Mouse (Mus musculus): Measurements from ENCODE around the gene Cobl.

Gene Cobl

DNA sequence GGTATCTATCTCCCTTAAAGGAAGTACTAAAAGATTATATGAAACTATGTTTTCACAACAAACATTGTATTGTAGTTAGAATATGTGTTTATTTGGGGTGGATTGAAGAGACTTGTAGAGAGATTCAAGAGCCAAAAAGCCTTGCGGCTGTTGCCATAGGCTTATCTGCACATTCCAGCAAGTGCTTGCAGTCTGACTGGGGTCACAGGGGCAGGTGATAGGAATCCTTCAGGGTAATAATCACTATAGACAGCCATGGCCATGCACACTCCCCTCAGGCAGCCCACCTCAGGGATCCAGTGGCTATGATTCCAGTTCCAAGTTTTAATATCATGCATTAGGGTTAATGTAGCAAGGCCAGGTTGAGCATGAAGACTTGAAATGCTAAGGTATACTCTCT, 249.2 kb downstream of the Cobl start:
- DNase-seq (ENCODE audit: low read depth, low spot score): no peak
- H3K36me3 ChIP-seq (ENCODE audit: control insufficient read depth, insufficient read depth, low read length, poor library complexity, severe bottlenecking): no peaks in the 10 kb centered on the region

DNA sequence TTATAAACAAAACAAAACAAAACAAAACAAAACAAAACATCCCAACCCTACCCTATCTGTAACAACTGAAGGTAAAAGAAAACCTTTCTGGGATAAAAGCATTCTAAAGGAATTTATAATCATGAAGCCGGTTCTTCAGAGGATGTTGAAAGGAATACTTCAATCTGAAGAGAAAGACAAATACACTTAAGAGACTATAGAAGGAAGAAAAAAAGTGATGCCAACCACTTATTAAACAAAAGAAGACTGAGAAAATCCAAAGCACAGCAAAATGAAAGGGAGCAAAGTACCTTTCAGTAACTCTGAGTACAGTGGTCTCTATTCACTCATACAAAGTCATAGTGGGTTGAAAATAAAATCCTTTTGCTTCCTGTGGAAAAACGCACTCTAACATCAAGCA, 256.2 kb downstream of the Cobl start:
- DNase-seq (ENCODE audit: low read depth, low spot score): no peak
- no peaks in the 10 kb centered on the region for H3K27me3 ChIP-seq (ENCODE audit: control insufficient read depth, insufficient read depth, low read length, poor library complexity, severe bottlenecking)
- no peaks in the 10 kb centered on the region for H3K36me3 ChIP-seq (ENCODE audit: control insufficient read depth, insufficient read depth, low read length, poor library complexity, severe bottlenecking)

More for the DNA sequence above, 249.2 kb downstream of the Cobl start:
- no peaks in the 10 kb centered on the region for H3K27me3 ChIP-seq (ENCODE audit: control insufficient read depth, insufficient read depth, low read length, poor library complexity, severe bottlenecking)

DNA sequence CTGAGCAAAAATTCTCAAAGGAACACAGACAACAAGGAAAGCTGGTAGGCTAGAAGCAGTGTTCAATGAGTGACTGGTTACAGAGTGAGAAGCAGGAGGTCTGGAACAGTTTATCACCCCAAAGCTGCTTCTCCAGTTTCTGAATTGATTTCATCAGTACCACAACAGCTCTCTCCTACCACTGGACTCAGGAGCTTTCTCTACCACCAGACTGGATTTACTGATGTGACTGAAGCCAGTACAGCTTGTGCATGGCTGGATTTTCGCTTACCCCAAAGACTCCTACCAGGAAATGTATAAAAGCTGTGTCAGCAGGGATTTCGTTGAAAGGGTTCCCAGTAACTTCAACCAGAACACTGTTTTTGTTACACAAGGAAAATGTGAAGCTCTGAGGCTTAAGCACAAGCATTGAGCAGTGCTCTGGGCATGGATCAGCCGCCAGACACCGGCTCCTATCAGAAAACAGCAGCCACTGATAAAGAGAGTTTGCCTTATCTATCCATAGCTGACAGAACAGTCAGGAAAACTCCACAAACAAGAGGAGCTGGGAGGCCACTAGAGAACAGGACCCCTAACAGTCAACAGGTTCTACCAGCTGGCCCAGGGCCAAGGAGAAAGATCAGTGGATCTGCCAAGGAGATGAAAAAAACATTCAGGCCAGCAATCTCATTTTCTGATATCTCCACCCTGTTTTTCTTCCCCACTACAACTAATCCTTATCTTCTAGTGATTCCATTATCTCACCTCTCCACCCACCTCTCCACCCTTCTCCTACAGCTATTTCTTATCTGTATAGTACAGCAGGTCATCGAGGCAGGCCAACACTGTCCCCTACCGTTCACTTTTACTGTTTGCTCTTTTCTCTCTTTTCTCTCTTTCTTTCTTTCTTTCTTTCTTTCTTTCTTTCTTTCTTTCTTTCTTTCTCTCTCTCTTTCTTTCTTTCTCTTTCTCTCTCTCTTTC, 259.3 kb downstream of the Cobl start:
- Histone ChIP-seq H3K27me3 (ENCODE audit: control insufficient read depth, insufficient read depth, low read length, poor library complexity, severe bottlenecking) (no peaks in the 10 kb centered on the region), H3K36me3 (ENCODE audit: control insufficient read depth, insufficient read depth, low read length, poor library complexity, severe bottlenecking) (no peaks in the 10 kb centered on the region)
- no peak for DNase-seq (ENCODE audit: low read depth, low spot score)

DNA sequence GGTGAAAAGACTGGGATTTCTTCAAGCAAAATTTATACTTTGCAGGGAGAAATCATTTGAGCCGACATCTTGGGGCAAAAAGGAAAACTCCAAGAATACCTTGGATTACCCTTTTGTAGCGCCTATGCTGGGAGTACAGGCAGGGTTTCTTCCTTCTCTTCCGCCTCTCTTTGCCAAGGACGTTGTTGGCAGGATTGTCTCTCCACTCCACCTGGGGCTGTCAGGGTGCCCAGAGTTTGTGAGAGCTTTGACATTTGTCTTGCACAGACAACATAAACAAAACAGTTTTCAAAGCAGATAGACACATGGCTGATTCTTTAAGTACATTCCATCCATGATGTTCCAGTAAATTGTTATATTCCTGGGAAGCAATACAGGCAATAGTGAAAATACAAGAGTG, 265.3 kb downstream of the Cobl start:
- H3K36me3 ChIP-seq (ENCODE audit: control insufficient read depth, insufficient read depth, low read length, poor library complexity, severe bottlenecking): no peaks in the 10 kb centered on the region
- DNase-seq (ENCODE audit: low read depth, low spot score): no peak

DNA sequence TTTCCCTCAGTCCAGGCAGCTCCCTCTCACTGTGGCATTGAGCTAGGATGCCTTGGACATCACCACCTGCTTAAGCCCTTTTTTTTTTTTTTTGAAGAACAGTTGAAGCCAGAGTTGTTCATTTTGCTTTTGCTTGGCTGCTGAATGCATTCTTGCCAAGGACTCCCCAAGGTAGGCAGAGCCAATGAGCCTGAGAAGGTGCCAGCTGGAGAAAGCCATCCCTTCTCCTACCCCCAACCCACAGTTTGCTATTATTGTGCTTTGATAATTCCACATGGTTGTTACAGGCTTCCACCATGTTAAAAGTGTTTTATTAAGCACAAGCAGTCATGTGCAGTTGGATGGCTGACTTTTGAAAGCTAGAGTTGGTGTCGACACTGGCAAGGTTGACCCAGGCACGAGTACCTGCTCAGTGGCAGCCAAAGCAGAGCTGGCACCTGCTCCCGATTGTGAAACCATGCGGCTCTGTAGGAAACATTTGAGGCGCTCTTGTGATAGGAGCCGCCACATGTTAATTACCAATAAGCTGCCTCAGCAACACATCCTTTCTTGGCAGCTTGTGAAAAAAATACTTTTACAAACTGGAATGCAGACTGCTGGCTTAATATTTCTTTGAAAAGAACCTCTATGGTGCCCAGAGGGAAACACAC, 265.9 kb downstream of the Cobl start:
- no peak for DNase-seq (ENCODE audit: low read depth, low spot score)
- no peaks in the 10 kb centered on the region for H3K27me3 ChIP-seq (ENCODE audit: control insufficient read depth, insufficient read depth, low read length, poor library complexity, severe bottlenecking)
- no peaks in the 10 kb centered on the region for H3K36me3 ChIP-seq (ENCODE audit: control insufficient read depth, insufficient read depth, low read length, poor library complexity, severe bottlenecking)

More for the DNA sequence above, 265.3 kb downstream of the Cobl start:
- H3K27me3 ChIP-seq (ENCODE audit: control insufficient read depth, insufficient read depth, low read length, poor library complexity, severe bottlenecking): no peaks in the 10 kb centered on the region

DNA sequence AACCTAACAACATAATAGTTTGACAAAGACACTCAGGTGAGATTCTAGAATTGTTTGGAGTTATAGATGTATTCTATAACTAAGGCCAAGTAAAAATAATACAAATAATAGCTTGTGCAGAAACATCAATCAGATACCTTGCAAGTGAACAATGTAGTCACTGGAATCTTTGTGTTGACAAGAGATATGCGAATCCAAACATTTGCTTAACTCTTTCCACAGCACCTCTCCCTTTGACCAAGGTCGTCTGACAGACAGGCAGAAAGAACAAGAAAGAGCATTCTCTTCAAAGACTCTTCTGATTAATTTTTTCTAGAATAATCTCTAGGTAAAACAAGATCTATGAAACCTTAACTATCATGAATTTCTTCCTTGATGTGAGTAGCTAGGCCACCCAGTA, 266.7 kb downstream of the Cobl start:
- DNase-seq (ENCODE audit: low read depth, low spot score): no peak
- Histone ChIP-seq H3K27me3 (ENCODE audit: control insufficient read depth, insufficient read depth, low read length, poor library complexity, severe bottlenecking) (no peaks in the 10 kb centered on the region), H3K36me3 (ENCODE audit: control insufficient read depth, insufficient read depth, low read length, poor library complexity, severe bottlenecking) (no peaks in the 10 kb centered on the region)

DNA sequence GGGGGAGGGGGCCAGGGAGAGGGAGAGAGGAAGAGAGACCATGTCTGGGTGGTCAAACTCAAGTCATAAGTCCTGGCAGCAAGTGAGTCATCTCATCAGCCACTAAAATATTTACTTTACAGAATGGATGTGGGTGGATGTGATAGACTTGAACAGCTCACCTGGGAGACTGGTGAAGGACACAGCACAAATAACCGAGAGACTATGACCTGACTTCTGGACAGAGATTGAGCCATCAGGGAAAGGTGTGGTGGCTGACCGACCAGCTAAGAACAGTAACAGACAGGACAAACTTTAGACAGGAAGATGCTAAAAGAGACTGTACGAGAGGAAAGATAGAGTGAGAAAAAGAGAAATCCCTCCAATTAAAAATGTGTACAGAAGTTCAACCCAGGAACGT, 267.2 kb downstream of the Cobl start:
- no peak for DNase-seq (ENCODE audit: low read depth, low spot score)
- no peaks in the 10 kb centered on the region for H3K27me3 ChIP-seq (ENCODE audit: control insufficient read depth, insufficient read depth, low read length, poor library complexity, severe bottlenecking)
- no peaks in the 10 kb centered on the region for H3K36me3 ChIP-seq (ENCODE audit: control insufficient read depth, insufficient read depth, low read length, poor library complexity, severe bottlenecking)

DNA sequence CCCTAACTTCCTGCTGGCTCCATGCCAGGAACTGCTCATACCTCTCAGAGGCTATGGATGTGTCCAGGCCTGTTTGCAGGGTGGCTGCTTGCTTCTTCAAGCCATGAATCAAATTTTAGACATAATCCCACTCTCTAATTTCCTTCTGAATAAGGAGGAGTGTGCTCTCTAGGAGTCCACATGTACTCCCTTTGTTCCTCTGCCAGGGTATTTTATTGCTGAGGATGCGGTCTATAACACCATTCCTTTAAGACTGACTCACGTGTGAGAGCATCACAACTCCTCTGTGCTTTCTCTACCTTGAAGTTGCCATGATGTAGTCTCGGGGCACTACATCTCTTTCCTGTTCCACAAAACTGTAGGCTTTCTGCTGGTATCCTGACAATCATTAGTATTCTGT, 269.4 kb downstream of the Cobl start:
- Histone ChIP-seq H3K36me3 (ENCODE audit: control insufficient read depth, insufficient read depth, low read length, poor library complexity, severe bottlenecking) (no peaks in the 10 kb centered on the region), H3K27me3 (ENCODE audit: control insufficient read depth, insufficient read depth, low read length, poor library complexity, severe bottlenecking) (no peaks in the 10 kb centered on the region)
- no peak for DNase-seq (ENCODE audit: low read depth, low spot score)

DNA sequence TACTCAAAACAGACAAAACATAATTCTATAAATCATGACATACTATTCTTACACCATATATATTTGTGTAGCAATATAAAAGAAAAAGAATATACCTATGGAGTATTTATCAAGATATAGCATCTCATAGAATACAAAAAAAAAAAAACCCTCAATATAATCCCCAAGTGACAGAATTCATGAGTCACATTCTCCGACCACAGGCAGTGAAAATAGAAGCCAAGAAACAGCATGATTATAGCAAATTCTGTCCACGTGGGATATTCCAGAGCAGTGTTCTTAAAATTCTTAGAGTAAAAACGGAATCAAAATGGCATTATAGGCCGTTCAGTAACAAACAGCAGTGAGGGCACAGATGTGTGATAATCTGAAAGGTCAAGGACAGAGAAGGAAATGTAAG, 271.4 kb downstream of the Cobl start:
- no peaks in the 10 kb centered on the region for H3K36me3 ChIP-seq (ENCODE audit: control insufficient read depth, insufficient read depth, low read length, poor library complexity, severe bottlenecking)
- no peaks in the 10 kb centered on the region for H3K27me3 ChIP-seq (ENCODE audit: control insufficient read depth, insufficient read depth, low read length, poor library complexity, severe bottlenecking)
- DNase-seq (ENCODE audit: low read depth, low spot score): no peak

DNA sequence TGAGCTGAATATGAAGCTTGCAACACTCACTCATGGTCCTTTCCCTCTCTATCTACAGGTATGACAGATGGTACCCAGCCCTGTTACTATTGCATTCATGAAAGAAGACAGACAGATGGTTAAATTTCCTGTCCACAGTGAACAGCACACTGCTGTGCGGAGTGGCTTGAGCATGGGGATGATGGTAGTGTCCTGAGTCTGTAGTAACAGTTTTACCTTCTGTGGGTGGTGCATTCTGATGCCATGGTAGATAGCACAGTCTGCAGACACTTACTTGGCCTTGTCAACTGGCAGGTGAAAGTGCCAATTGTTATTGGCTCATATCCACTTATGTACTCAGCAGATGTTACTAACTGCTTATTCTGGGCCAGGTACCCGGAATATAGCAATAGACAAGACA, 273.4 kb downstream of the Cobl start:
- DNase-seq (ENCODE audit: low read depth, low spot score): no peak
- H3K27me3 ChIP-seq (ENCODE audit: control insufficient read depth, insufficient read depth, low read length, poor library complexity, severe bottlenecking): no peaks in the 10 kb centered on the region
- no peaks in the 10 kb centered on the region for H3K36me3 ChIP-seq (ENCODE audit: control insufficient read depth, insufficient read depth, low read length, poor library complexity, severe bottlenecking)

DNA sequence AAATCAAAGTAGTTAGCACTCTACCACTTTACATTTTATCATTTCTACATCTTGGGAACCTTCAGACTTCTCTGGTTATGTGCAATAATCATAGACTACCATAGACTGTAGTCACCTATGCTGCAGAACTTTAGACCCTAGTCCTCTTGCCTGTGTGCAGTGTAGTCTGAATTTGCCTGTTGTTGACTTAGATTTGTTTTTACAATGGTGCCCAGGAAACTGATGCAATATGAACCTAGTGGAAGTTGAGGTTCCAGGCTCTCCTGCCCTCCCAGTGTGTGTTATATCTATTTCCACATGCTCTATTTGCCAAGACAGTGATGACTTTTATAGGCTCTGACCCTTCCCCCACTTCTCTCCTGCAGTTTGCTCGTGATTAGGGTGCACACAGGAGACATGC, 274.3 kb downstream of the Cobl start:
- H3K27me3 ChIP-seq (ENCODE audit: control insufficient read depth, insufficient read depth, low read length, poor library complexity, severe bottlenecking): no peaks in the 10 kb centered on the region
- no peaks in the 10 kb centered on the region for H3K36me3 ChIP-seq (ENCODE audit: control insufficient read depth, insufficient read depth, low read length, poor library complexity, severe bottlenecking)
- DNase-seq (ENCODE audit: low read depth, low spot score): no peak

All from splenic B cell, adult 2 months (primary cell).